Mouse (Mus musculus): ENCODE measurements around the gene Xylb.

- TF ChIP-seq CTCF (IDR thresholded peaks at IDR 0.05; ENCODE audit: low read depth) (no peak), EP300 (IDR thresholded peaks at IDR 0.05; ENCODE audit: low read depth) (no peak)
These were observed 31.8 kb downstream of the Xylb start for GRCm38 (mm10) chr9:119388956-119389355.

Data from liver, postnatal 0 days (tissue).